Mouse (Mus musculus) liver, embryonic 15.5 days (tissue): ENCODE measurements at regions not wholly inside any gene's neighbourhood (a gene's known extent, or its start where the extent isn't known, plus 50 kb on each side); places are given as distances from the start of the nearest gene placed in this dataset.
"Not testable (repeated sequence)": the region's sequence is repeated elsewhere in the genome, so short reads cannot be mapped to it uniquely, and the experiment has no call there.

ENCODE experiments used
- ATAC-seq: fragments of 200-750 bp; cut with Nextera tagmentation; 2 replicates; pipeline ENCODE4 v1.8.0; 2017; ENCODE audit warnings: moderate number of reproducible peaks, mild to moderate bottlenecking, moderate library complexity; ENCODE audit not compliant: insufficient read depth
- H3K27ac ChIP-seq: fragments of 300-500 bp; sonication (generic); replicated peaks from 2 replicates; pipeline ENCODE4 v1.5.1; 2015; ENCODE audit warnings: mild to moderate bottlenecking, inconsistent platforms
- H3K27me3 ChIP-seq: fragments of 300-500 bp; sonication (generic); 2 replicates; pipeline ENCODE4 v1.6.1; 2015; ENCODE audit warnings: mild to moderate bottlenecking, inconsistent platforms
- H3K36me3 ChIP-seq: fragments of 300-500 bp; sonication (generic); replicated peaks from 2 replicates; pipeline ENCODE4 v1.6.1; 2015; ENCODE audit warnings: moderate library complexity, mild to moderate bottlenecking, inconsistent platforms
- H3K4me1 ChIP-seq: fragments of 300-500 bp; sonication (generic); replicated peaks from 2 replicates; pipeline ENCODE4 v1.6.1; 2015; ENCODE audit warnings: inconsistent platforms
- H3K4me2 ChIP-seq: fragments of 300-500 bp; sonication (generic); 2 replicates; pipeline ENCODE4 v1.6.1; 2015; ENCODE audit warnings: moderate library complexity, mild to moderate bottlenecking, inconsistent platforms
- H3K4me3 ChIP-seq: fragments of 300-500 bp; sonication (generic); replicated peaks from 2 replicates; pipeline ENCODE4 v1.5.1; 2015; ENCODE audit warnings: mild to moderate bottlenecking, inconsistent platforms
- H3K9ac ChIP-seq: fragments of 300-500 bp; sonication (generic); 2 replicates; pipeline ENCODE4 v1.6.1; 2015; ENCODE audit warnings: moderate library complexity, mild to moderate bottlenecking, inconsistent platforms
- H3K9me3 ChIP-seq: fragments of 300-500 bp; sonication (generic); replicated peaks from 2 replicates; pipeline ENCODE4 v1.6.1; 2016; ENCODE audit warnings: inconsistent platforms
- WGBS: fragments of 180-500 bp; shearing (Covaris S2); methylation state at CpG from one replicate; pipeline ENCODE4 v1.1.7; 2015; ENCODE audit warnings: mixed read lengths; ENCODE audit not compliant: insufficient replicate concordance; 5-methylcytosine and 5-hydroxymethylcytosine counted together

GRCm38 (mm10) chr8:4934551-4934950, 155.2 kb upstream of the Shcbp1 start:
- H3K27me3 ChIP-seq: no peaks in the 10 kb centered on the region
- no peak overlapping the region for H3K9ac ChIP-seq
- ATAC-seq: no peak
- H3K4me2 ChIP-seq: no peak overlapping the region
- H3K4me3 ChIP-seq: no peak overlapping the region
- no peaks in the 10 kb centered on the region for H3K9me3 ChIP-seq
- H3K36me3 ChIP-seq: no peaks in the 10 kb centered on the region
- no peak overlapping the region for H3K27ac ChIP-seq
- H3K4me1 ChIP-seq: no peaks in the 10 kb centered on the region

DNA sequence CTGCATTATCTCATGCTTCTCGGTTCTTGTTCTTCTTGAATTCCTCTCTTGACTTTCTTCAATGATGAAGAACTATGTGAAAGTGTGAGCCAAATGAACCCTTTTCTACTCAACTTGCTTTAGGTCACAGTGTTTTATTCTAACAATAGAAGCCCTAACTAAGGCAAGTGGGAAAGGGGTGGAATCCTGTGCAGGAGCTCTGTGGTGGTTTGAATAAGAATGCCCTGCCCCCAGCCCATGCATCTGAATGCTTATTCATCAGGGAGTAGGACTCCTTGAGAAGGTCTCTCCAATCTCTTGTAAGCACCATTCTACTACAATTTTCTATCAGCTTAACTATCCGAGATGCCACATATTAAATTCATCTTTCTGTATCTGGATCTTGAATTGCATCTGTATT, 154.7 kb upstream of the Shcbp1 start:
- no peak overlapping the region for H3K4me2 ChIP-seq
- H3K9me3 ChIP-seq: no peaks in the 10 kb centered on the region
- no peaks in the 10 kb centered on the region for H3K36me3 ChIP-seq
- WGBS: 45% methylated on average over 2 of the region's 2 CpGs
- H3K27ac ChIP-seq: no peak overlapping the region
- no peaks in the 10 kb centered on the region for H3K4me1 ChIP-seq
- no peak overlapping the region for H3K4me3 ChIP-seq
- no peak for ATAC-seq
- no peaks in the 10 kb centered on the region for H3K27me3 ChIP-seq
- no peak overlapping the region for H3K9ac ChIP-seq

GRCm38 (mm10) chr8:4916447-4916846, 137.1 kb upstream of the Shcbp1 start:
- Histone ChIP-seq H3K4me1 (no peaks in the 10 kb centered on the region), H3K4me3 (no peak overlapping the region), H3K27ac (no peak overlapping the region), H3K4me2 (no peak overlapping the region), H3K27me3 (no peaks in the 10 kb centered on the region), H3K36me3 (no peaks in the 10 kb centered on the region), H3K9ac (no peak overlapping the region), H3K9me3 (no peaks in the 10 kb centered on the region)
- no peak for ATAC-seq

GRCm38 (mm10) chr8:4895046-4895445, 115.7 kb upstream of the Shcbp1 start:
- Histone ChIP-seq H3K9ac (no peak overlapping the region), H3K4me3 (no peak overlapping the region), H3K9me3 (no peaks in the 10 kb centered on the region), H3K36me3 (no peaks in the 10 kb centered on the region), H3K27ac (no peak overlapping the region), H3K4me2 (no peak overlapping the region), H3K27me3 (no peaks in the 10 kb centered on the region), H3K4me1 (no peaks in the 10 kb centered on the region)
- no peak for ATAC-seq
- 63% methylated on average over 2 of the region's 2 CpGs for WGBS

GRCm38 (mm10) chr8:4868761-4869160, 89.4 kb upstream of the Shcbp1 start:
- ATAC-seq, H3K27ac ChIP-seq, H3K36me3 ChIP-seq, H3K4me2 ChIP-seq, H3K9ac ChIP-seq, H3K4me1 ChIP-seq, H3K27me3 ChIP-seq, H3K9me3 ChIP-seq, H3K4me3 ChIP-seq: not testable (repeated sequence)
- WGBS: 63% methylated on average over 7 of the region's 7 CpGs

DNA sequence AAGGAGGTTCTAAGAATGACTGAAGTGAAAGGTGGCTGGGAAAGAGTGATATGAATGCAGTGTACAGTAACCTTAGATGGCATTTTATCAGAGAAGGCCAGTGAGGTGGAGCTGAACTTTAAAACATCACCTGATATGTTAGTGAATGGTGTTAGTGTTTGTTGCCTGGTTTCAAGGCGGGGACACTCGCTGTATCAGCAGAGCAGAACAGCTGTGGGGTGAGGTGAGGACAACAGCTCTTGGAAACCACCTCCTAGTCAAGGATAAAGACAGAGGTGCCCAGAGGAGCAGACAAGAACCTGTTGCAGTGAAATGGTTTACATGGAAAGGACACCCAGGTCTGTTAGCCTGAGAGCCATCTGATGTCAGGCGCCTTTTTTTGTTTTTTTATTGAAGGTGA, 59.7 kb upstream of the Shcbp1 start:
- H3K27me3 ChIP-seq: no peaks in the 10 kb centered on the region

DNA sequence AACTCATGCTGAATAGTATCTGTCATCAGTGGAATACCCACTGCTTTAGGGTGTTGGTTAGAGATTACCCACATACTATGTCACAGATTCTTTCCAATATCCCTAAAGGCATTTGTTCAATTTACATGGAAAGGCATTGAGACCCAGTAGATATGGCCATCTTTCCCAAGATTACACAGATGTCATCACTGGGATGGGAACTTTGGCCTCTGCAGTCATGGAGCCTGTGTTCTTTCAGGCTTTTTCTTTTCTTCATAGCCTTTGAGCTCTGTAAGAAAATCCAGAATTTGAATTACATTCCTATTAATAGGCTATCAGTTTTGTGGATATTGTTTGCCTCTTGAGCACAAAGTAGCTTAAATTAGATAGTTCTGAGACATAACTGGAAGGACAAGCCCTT, 59.2 kb upstream of the Shcbp1 start:
- no peaks in the 10 kb centered on the region for H3K27me3 ChIP-seq
- H3K4me3 ChIP-seq: no peak overlapping the region
- no peaks in the 10 kb centered on the region for H3K4me1 ChIP-seq
- H3K27ac ChIP-seq: peak overlapping the region; percentile 42; the same call in 1 of the 2 replicates
- no peak for ATAC-seq
- H3K9ac ChIP-seq: no peak overlapping the region
- no peaks in the 10 kb centered on the region for H3K36me3 ChIP-seq
- H3K4me2 ChIP-seq: no peak overlapping the region
- H3K9me3 ChIP-seq: no peaks in the 10 kb centered on the region

More for the DNA sequence above, 59.7 kb upstream of the Shcbp1 start:
- no peak overlapping the region for H3K4me3 ChIP-seq
- H3K9ac ChIP-seq: no peak overlapping the region
- no peak for ATAC-seq
- H3K4me1 ChIP-seq: no peaks in the 10 kb centered on the region
- 58% methylated on average over 3 of the region's 3 CpGs for WGBS
- H3K4me2 ChIP-seq: no peak overlapping the region
- no peaks in the 10 kb centered on the region for H3K9me3 ChIP-seq
- no peaks in the 10 kb centered on the region for H3K36me3 ChIP-seq
- no peak overlapping the region for H3K27ac ChIP-seq

DNA sequence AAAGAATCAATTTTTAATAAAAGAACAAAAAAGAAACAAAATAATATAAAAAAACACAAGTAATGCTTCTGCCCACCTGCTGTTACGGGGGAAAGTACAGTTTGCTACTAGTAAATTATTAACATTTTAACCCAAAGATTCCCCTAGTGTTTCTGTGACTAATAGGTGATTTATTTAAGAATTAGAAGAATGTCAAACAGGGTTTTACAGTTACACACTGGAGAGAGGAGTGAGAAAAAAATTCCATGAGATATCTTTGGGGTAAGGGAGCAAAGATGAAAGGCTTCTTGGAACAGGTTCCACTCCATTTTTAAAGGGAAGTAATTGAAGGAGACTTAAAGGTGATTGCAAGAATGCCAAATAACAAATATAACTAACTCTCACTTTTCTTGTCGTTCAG, 58.4 kb upstream of the Shcbp1 start:
- Histone ChIP-seq H3K4me2 (no peak overlapping the region), H3K4me3 (no peak overlapping the region), H3K27me3 (no peaks in the 10 kb centered on the region), H3K36me3 (no peaks in the 10 kb centered on the region), H3K9ac (no peak overlapping the region), H3K4me1 (no peaks in the 10 kb centered on the region), H3K27ac (0 out of 2 replicates have a peak overlapping the region, but pooled peaks have one; percentile 42), H3K9me3 (no peaks in the 10 kb centered on the region)
- 44% methylated on average over 2 of the region's 2 CpGs for WGBS
- ATAC-seq: 0 out of 2 replicates have a peak, but pooled peaks have one; percentile 22

GRCm38 (mm10) chr8:4836651-4837050, 57.3 kb upstream of the Shcbp1 start:
- Histone ChIP-seq H3K27ac (no peak overlapping the region), H3K4me2 (no peak overlapping the region), H3K9me3 (no peaks in the 10 kb centered on the region), H3K36me3 (no peaks in the 10 kb centered on the region), H3K9ac (no peak overlapping the region), H3K4me3 (no peak overlapping the region), H3K27me3 (no peaks in the 10 kb centered on the region), H3K4me1 (no peaks in the 10 kb centered on the region)
- 61% methylated on average over 2 of the region's 2 CpGs for WGBS
- no peak for ATAC-seq
